Mouse (Mus musculus) E14TG2a.4 (cell line): ENCODE measurements around the gene B4gat1.
A peak's percentile ranks its signal among the peaks of the same experiment; 100 is the strongest.

Experiments used
- H3K27me3 ChIP-seq: 2 replicates; pipeline ENCODE4 v1.6.1; 2014; ENCODE audit warnings: low read length, control low read depth; ENCODE audit not compliant: insufficient read depth
- H3K36me3 ChIP-seq: 2 replicates; pipeline ENCODE4 v1.6.1; 2014; ENCODE audit warnings: low read length, control low read depth; ENCODE audit not compliant: insufficient read depth
- H3K4me1 ChIP-seq: replicated peaks from 2 replicates; pipeline ENCODE4 v1.6.1; 2014; ENCODE audit warnings: low read depth, low read length, control low read depth
- H3K4me3 ChIP-seq: replicated peaks from 2 replicates; pipeline ENCODE4 v1.5.1; 2014; ENCODE audit warnings: mild to moderate bottlenecking, low read length
- H3K9me3 ChIP-seq: 2 replicates; pipeline ENCODE4 v1.6.1; 2014; ENCODE audit warnings: low read length, control low read depth
- CTCF ChIP-seq: conservative IDR thresholded peaks from 2 replicates; pipeline ENCODE4 v1.5.1; 2014; ENCODE audit warnings: low read length
- NANOG ChIP-seq: IDR thresholded peaks from 2 replicates; pipeline ENCODE4 v1.6.1; 2014; ENCODE audit warnings: borderline replicate concordance, low read length, mixed read lengths
- POU5F1 ChIP-seq: IDR thresholded peaks from 2 replicates; pipeline ENCODE4 v1.6.1; 2014; ENCODE audit warnings: low read length, borderline replicate concordance

Gene B4gat1

GRCm38 (mm10) chr19:5051031-5051430 lies 12.4 kb downstream of the B4gat1 start:
- Histone ChIP-seq H3K4me1 (peaks cover 76% of the 10 kb centered on the region), H3K4me3 (peak overlapping the region; percentile 77), H3K36me3 (peaks cover 63% of the 10 kb centered on the region), H3K27me3 (peaks cover 35% of the 10 kb centered on the region), H3K9me3 (no peaks in the 10 kb centered on the region)
- TF ChIP-seq CTCF (no peak), POU5F1 (no peak), NANOG (no peak)

- H3K36me3 ChIP-seq: peaks cover 58% of the 10 kb centered on the region
- peak overlapping the region; percentile 77 for H3K4me3 ChIP-seq
- H3K9me3 ChIP-seq: no peaks in the 10 kb centered on the region
- peaks cover 76% of the 10 kb centered on the region for H3K4me1 ChIP-seq
- peaks cover 35% of the 10 kb centered on the region for H3K27me3 ChIP-seq
- TF ChIP-seq CTCF: no peak
- TF ChIP-seq NANOG: no peak
- TF ChIP-seq POU5F1: no peak
Measured at GRCm38 (mm10) chr19:5051515-5051914, 12.9 kb downstream of the B4gat1 start.

- peaks cover 50% of the 10 kb centered on the region for H3K36me3 ChIP-seq
- no peaks in the 10 kb centered on the region for H3K9me3 ChIP-seq
- H3K27me3 ChIP-seq: peaks cover 35% of the 10 kb centered on the region
- H3K4me1 ChIP-seq: peaks cover 80% of the 10 kb centered on the region
- TF ChIP-seq CTCF: no peak
- no peak for TF ChIP-seq NANOG
- peak overlapping the region; percentile 77 for H3K4me3 ChIP-seq
Measured at GRCm38 (mm10) chr19:5052166-5052822, 13.7 kb downstream of the B4gat1 start.

- H3K27me3 ChIP-seq: peaks cover 35% of the 10 kb centered on the region
- TF ChIP-seq CTCF (no peak), NANOG (no peak), POU5F1 (no peak)
Measured at GRCm38 (mm10) chr19:5052853-5053252, 14.2 kb downstream of the B4gat1 start.

GRCm38 (mm10) chr19:5053909-5054308 lies 15.3 kb downstream of the B4gat1 start:
- peaks cover 84% of the 10 kb centered on the region for H3K4me1 ChIP-seq
- no peaks in the 10 kb centered on the region for H3K9me3 ChIP-seq
- H3K27me3 ChIP-seq: peaks cover 35% of the 10 kb centered on the region
- peaks cover 34% of the 10 kb centered on the region for H3K36me3 ChIP-seq
- TF ChIP-seq CTCF (peak; percentile 98), POU5F1 (no peak)
- H3K4me3 ChIP-seq: 0 out of 2 replicates have a peak overlapping the region, but pooled peaks have one; percentile 77

More at GRCm38 (mm10) chr19:5052853-5053252, 14.2 kb downstream of the B4gat1 start:
- Histone ChIP-seq H3K4me3 (peak overlapping the region; percentile 77), H3K9me3 (no peaks in the 10 kb centered on the region), H3K36me3 (peaks cover 45% of the 10 kb centered on the region), H3K4me1 (peaks cover 84% of the 10 kb centered on the region)

- Histone ChIP-seq H3K9me3 (no peaks in the 10 kb centered on the region), H3K36me3 (peaks cover 24% of the 10 kb centered on the region), H3K27me3 (peaks cover 29% of the 10 kb centered on the region), H3K4me1 (peaks cover 86% of the 10 kb centered on the region), H3K4me3 (no peak overlapping the region)
- TF ChIP-seq CTCF (peak; percentile 81), POU5F1 (no peak)
Measured at GRCm38 (mm10) chr19:5056251-5056650, 17.6 kb downstream of the B4gat1 start.

- Histone ChIP-seq H3K4me3 (peak overlapping the region; percentile 61), H3K27me3 (peaks cover 10% of the 10 kb centered on the region), H3K4me1 (peaks cover 86% of the 10 kb centered on the region), H3K9me3 (no peaks in the 10 kb centered on the region), H3K36me3 (peaks cover 23% of the 10 kb centered on the region)
- no peak for TF ChIP-seq CTCF
- no peak for TF ChIP-seq NANOG
- no peak for TF ChIP-seq POU5F1
Measured at GRCm38 (mm10) chr19:5057876-5058775, 19.5 kb downstream of the B4gat1 start.

- TF ChIP-seq POU5F1 (no peak), CTCF (no peak), NANOG (no peak)
- Histone ChIP-seq H3K4me1 (peaks cover 79% of the 10 kb centered on the region), H3K27me3 (peaks cover 6% of the 10 kb centered on the region; the same call in 1 of the 2 replicates), H3K4me3 (peak overlapping the region; percentile 61), H3K36me3 (peaks cover 17% of the 10 kb centered on the region), H3K9me3 (no peaks in the 10 kb centered on the region)
Measured at GRCm38 (mm10) chr19:5058801-5059771, 20.5 kb downstream of the B4gat1 start.
